Mouse (Mus musculus) thymus, postnatal 10 days (tissue): ENCODE results near the gene Piwil4.
"Not testable (repeated sequence)": the region's sequence is repeated elsewhere in the genome, so short reads cannot be mapped to it uniquely, and the experiment has no call there.

ENCODE experiments used
- DNase-seq, 2 experiments: peaks; one replicate each; pipeline ENCODE4 v3.0.0; 2021; ENCODE audit warnings: low spot score in 2 of 2

Piwil4 gene

GRCm38 (mm10) chr9:14726005-14726404 lies 14.5 kb downstream of the Piwil4 start:
- no peak for DNase-seq

- no peak for DNase-seq
Measured at GRCm38 (mm10) chr9:14724755-14725420, 15.6 kb downstream of the Piwil4 start.

- no peak for DNase-seq
Measured at GRCm38 (mm10) chr9:14721610-14722009, 18.9 kb downstream of the Piwil4 start.

- no peak for DNase-seq
Measured at GRCm38 (mm10) chr9:14720384-14720783, 20.1 kb downstream of the Piwil4 start.

GRCm38 (mm10) chr9:14718332-14718691 lies 22.2 kb downstream of the Piwil4 start:
- DNase-seq: no peak

- DNase-seq: no peak
Measured at GRCm38 (mm10) chr9:14717689-14718331, 22.7 kb downstream of the Piwil4 start.

GRCm38 (mm10) chr9:14715258-14715657 lies 25.3 kb downstream of the Piwil4 start:
- no peak for DNase-seq

- no peak for DNase-seq
Measured at GRCm38 (mm10) chr9:14710910-14711309, 29.6 kb downstream of the Piwil4 start.

- no peak for DNase-seq
Measured at GRCm38 (mm10) chr9:14705321-14706162, 35.0 kb downstream of the Piwil4 start.

- not testable (repeated sequence) for DNase-seq
Measured at GRCm38 (mm10) chr9:14700795-14701194, 39.7 kb downstream of the Piwil4 start.

- DNase-seq: no peak
Measured at GRCm38 (mm10) chr9:14699288-14699640, 41.3 kb downstream of the Piwil4 start.

GRCm38 (mm10) chr9:14698582-14699287 lies 41.8 kb downstream of the Piwil4 start:
- peak; percentile 58 to 83 for DNase-seq

GRCm38 (mm10) chr9:14697903-14698302 lies 42.6 kb downstream of the Piwil4 start:
- DNase-seq: peak; percentile 28 to 54

- no peak for DNase-seq
Measured at GRCm38 (mm10) chr9:14689376-14690108, 51.0 kb downstream of the Piwil4 start.

GRCm38 (mm10) chr9:14684363-14684762 lies 56.2 kb downstream of the Piwil4 start:
- DNase-seq: no peak

GRCm38 (mm10) chr9:14682741-14683140 lies 57.8 kb downstream of the Piwil4 start:
- no peak for DNase-seq

- DNase-seq: no peak
Measured at GRCm38 (mm10) chr9:14680584-14680983, 59.9 kb downstream of the Piwil4 start.

GRCm38 (mm10) chr9:14675707-14676691 lies 64.5 kb downstream of the Piwil4 start:
- DNase-seq: no peak

GRCm38 (mm10) chr9:14674506-14674905 lies 66.0 kb downstream of the Piwil4 start:
- no peak for DNase-seq

- no peak for DNase-seq
Measured at GRCm38 (mm10) chr9:14673109-14673508, 67.4 kb downstream of the Piwil4 start.
